Mouse (Mus musculus) myocyte (in vitro differentiated cells): ENCODE measurements around the gene Aacs. TPM values are rescaled to one million over a fixed set of nuclear protein-coding genes. Genes with fewer than 3 reads are reported as not detected.

Experiments used
- H3K27me3 ChIP-seq: one replicate; pipeline ENCODE4 v1.6.1; 2011; ENCODE audit not compliant: control insufficient read depth, insufficient read depth, insufficient read length
- H3K36me3 ChIP-seq: one replicate; pipeline ENCODE4 v1.6.1; 2011; ENCODE audit not compliant: control insufficient read depth, insufficient read depth
- H3K4me2 ChIP-seq: one replicate; pipeline ENCODE4 v1.6.1; 2011; ENCODE audit warnings: low read depth, control low read depth
- H3K4me3 ChIP-seq: one replicate; pipeline ENCODE4 v1.5.1; 2011; ENCODE audit warnings: mild to moderate bottlenecking, control low read depth, moderate library complexity
- H3K79me2 ChIP-seq: one replicate; pipeline ENCODE4 v1.6.1; 2011; ENCODE audit not compliant: control insufficient read depth, insufficient read depth
- H3ac ChIP-seq: one replicate; pipeline ENCODE4 v1.6.1; 2011; ENCODE audit not compliant: control insufficient read depth, insufficient read length
- CEBPB ChIP-seq: IDR thresholded peaks from 2 replicates; pipeline ENCODE4 v1.6.1; 2011; ENCODE audit warnings: mild to moderate bottlenecking, moderate library complexity; ENCODE audit not compliant: poor library complexity, insufficient read depth, severe bottlenecking
- E2F4 ChIP-seq: IDR thresholded peaks from one replicate; pipeline ENCODE4 v1.6.1; 2011; ENCODE audit warnings: mild to moderate bottlenecking, control low read depth, moderate library complexity; ENCODE audit not compliant: insufficient read depth
- MAX ChIP-seq: IDR thresholded peaks from one replicate; pipeline ENCODE4 v1.6.1; 2011; ENCODE audit warnings: low read depth, mild to moderate bottlenecking, control low read depth
- MYOD1 ChIP-seq, 3 experiments: IDR thresholded peaks; one replicate each; pipeline ENCODE4 v1.6.1; 2011; ENCODE audit warnings: control low read depth in 2 of 3, low read depth in 2 of 3, mild to moderate bottlenecking in 2 of 3, moderate library complexity in 1 of 3; ENCODE audit not compliant: insufficient read length in 2 of 3, control insufficient read depth in 1 of 3
- MYOG ChIP-seq, 3 experiments: IDR thresholded peaks; one replicate each; pipeline ENCODE4 v1.6.1; 2011; ENCODE audit warnings: control low read depth in 2 of 3, low read depth in 2 of 3, mild to moderate bottlenecking in 2 of 3; ENCODE audit not compliant: insufficient read length in 2 of 3, control insufficient read depth in 1 of 3, insufficient read depth in 1 of 3
- POLR2A ChIP-seq: IDR thresholded peaks from one replicate; pipeline ENCODE4 v1.6.1; 2011; ENCODE audit warnings: low read depth, mild to moderate bottlenecking, control low read depth, moderate library complexity; ENCODE audit not compliant: insufficient read length
- POLR2AphosphoS2 ChIP-seq: IDR thresholded peaks from one replicate; pipeline ENCODE4 v1.6.1; 2011; ENCODE audit warnings: low read depth, control low read depth; ENCODE audit not compliant: insufficient read length
- REST ChIP-seq: IDR thresholded peaks from one replicate; pipeline ENCODE4 v1.6.1; 2011; ENCODE audit warnings: mild to moderate bottlenecking, control low read depth, moderate library complexity; ENCODE audit not compliant: insufficient read depth, insufficient read length
- SRF ChIP-seq: IDR thresholded peaks from one replicate; pipeline ENCODE4 v1.6.1; 2011; ENCODE audit warnings: low read depth; ENCODE audit not compliant: control insufficient read depth, insufficient read length
- TCF12 ChIP-seq: IDR thresholded peaks from one replicate; pipeline ENCODE4 v1.6.1; 2011; ENCODE audit warnings: mild to moderate bottlenecking, control low read depth; ENCODE audit not compliant: poor library complexity, insufficient read depth, severe bottlenecking
- TCF3 ChIP-seq: IDR thresholded peaks from one replicate; pipeline ENCODE4 v1.6.1; 2011; ENCODE audit warnings: low read depth, control low read depth; ENCODE audit not compliant: insufficient read length
- USF1 ChIP-seq: IDR thresholded peaks from one replicate; pipeline ENCODE4 v1.6.1; 2011; ENCODE audit warnings: low read depth, mild to moderate bottlenecking, control low read depth, moderate library complexity
- polyA plus RNA-seq: library from polyadenylated mRNA; unstranded; fragments of >200 nt; fragmentation: generic; extraction: Trizol; gene quantifications from one replicate; pipeline ENCODE4 v1.2.1, GENCODE M21; 2012; ENCODE audit warnings: missing spikeins

Aacs gene
- polyA plus RNA-seq, 1 experiment = 70.7 TPM

- H3K36me3 ChIP-seq = no peaks in the 10 kb centered on the region
- no peak overlapping the region for H3ac ChIP-seq
- no peaks in the 10 kb centered on the region for H3K79me2 ChIP-seq
- H3K4me2 ChIP-seq = no peak overlapping the region
- H3K27me3 ChIP-seq = no peaks in the 10 kb centered on the region
- H3K4me3 ChIP-seq = no peak overlapping the region
- TF ChIP-seq SRF = no peak
- no peak for TF ChIP-seq TCF3
- no peak for TF ChIP-seq CEBPB
Observed at GRCm38 (mm10) chr5:125523361-125523760, 47.7 kb downstream of the Aacs start.

GRCm38 (mm10) chr5:125525516-125525915 lies 49.9 kb downstream of the Aacs start:
- Histone ChIP-seq H3K27me3 (no peaks in the 10 kb centered on the region), H3K79me2 (no peaks in the 10 kb centered on the region), H3K36me3 (no peaks in the 10 kb centered on the region), H3K4me2 (no peak overlapping the region), H3K4me3 (no peak overlapping the region), H3ac (no peak overlapping the region)
- no peak for TF ChIP-seq MAX
- no peak for TF ChIP-seq MYOG (IDR thresholded peaks at IDR 0.05; ENCODE audit: control insufficient read depth in 1 of 3, insufficient read depth in 1 of 3, insufficient read length in 2 of 3, low read depth in 2 of 3)
- TF ChIP-seq E2F4 = no peak
- no peak for TF ChIP-seq CEBPB
- TF ChIP-seq POLR2A = no peak
- no peak for TF ChIP-seq TCF3
- no peak for TF ChIP-seq POLR2AphosphoS2
- TF ChIP-seq USF1 = no peak
- TF ChIP-seq SRF = no peak
- TF ChIP-seq MYOD1 (IDR thresholded peaks at IDR 0.05; ENCODE audit: control insufficient read depth in 1 of 3, insufficient read length in 2 of 3, low read depth in 2 of 3) = no peak
- TF ChIP-seq REST = no peak
- TF ChIP-seq TCF12 = no peak

GRCm38 (mm10) chr5:125526464-125526863 lies 50.9 kb downstream of the Aacs start:
- Histone ChIP-seq H3K79me2 (no peaks in the 10 kb centered on the region), H3K36me3 (no peaks in the 10 kb centered on the region), H3K4me2 (no peak overlapping the region), H3K4me3 (no peak overlapping the region), H3ac (no peak overlapping the region), H3K27me3 (peaks cover 5% of the 10 kb centered on the region)
- TF ChIP-seq MAX (no peak), USF1 (no peak), MYOD1 (IDR thresholded peaks at IDR 0.05; ENCODE audit: control insufficient read depth in 1 of 3, insufficient read length in 2 of 3, low read depth in 2 of 3) (no peak), TCF12 (no peak), TCF3 (no peak), SRF (no peak)

- Histone ChIP-seq H3K4me3 (no peak overlapping the region), H3K27me3 (peaks cover 32% of the 10 kb centered on the region), H3K79me2 (no peaks in the 10 kb centered on the region), H3ac (no peak overlapping the region), H3K36me3 (no peaks in the 10 kb centered on the region), H3K4me2 (no peak overlapping the region)
- TF ChIP-seq MAX = no peak
- no peak for TF ChIP-seq TCF12
- TF ChIP-seq POLR2AphosphoS2 = no peak
- no peak for TF ChIP-seq SRF
- no peak for TF ChIP-seq USF1
- TF ChIP-seq MYOG (IDR thresholded peaks at IDR 0.05; ENCODE audit: control insufficient read depth in 1 of 3, insufficient read depth in 1 of 3, insufficient read length in 2 of 3, low read depth in 2 of 3) = no peak
- TF ChIP-seq MYOD1 (IDR thresholded peaks at IDR 0.05; ENCODE audit: control insufficient read depth in 1 of 3, insufficient read length in 2 of 3, low read depth in 2 of 3) = no peak
- no peak for TF ChIP-seq E2F4
- TF ChIP-seq TCF3 = no peak
- TF ChIP-seq POLR2A = no peak
- no peak for TF ChIP-seq REST
- no peak for TF ChIP-seq CEBPB
Observed at GRCm38 (mm10) chr5:125529109-125529508, 53.5 kb downstream of the Aacs start.

- TF ChIP-seq POLR2A (no peak), USF1 (no peak), CEBPB (no peak), MYOG (IDR thresholded peaks at IDR 0.05; ENCODE audit: control insufficient read depth in 1 of 3, insufficient read depth in 1 of 3, insufficient read length in 2 of 3, low read depth in 2 of 3) (no peak), E2F4 (no peak), MYOD1 (IDR thresholded peaks at IDR 0.05; ENCODE audit: control insufficient read depth in 1 of 3, insufficient read length in 2 of 3, low read depth in 2 of 3) (no peak), TCF12 (no peak), TCF3 (no peak), MAX (no peak), POLR2AphosphoS2 (no peak), REST (no peak), SRF (no peak)
- peak within 1 kb of the TSS; percentile 57 for H3K4me2 ChIP-seq
- peaks cover 56% of the 10 kb centered on the region for H3K27me3 ChIP-seq
Observed at GRCm38 (mm10) chr5:125531634-125532033, 56.0 kb downstream of the Aacs start, which contains the start of gene Tmem132b. Gene Tmem132b, plus strand, starts transcription at chr5:125531774.

More at GRCm38 (mm10) chr5:125531634-125532033, 56.0 kb downstream of the Aacs start, which contains the start of gene Tmem132b:
- no peak within 1 kb of the TSS for H3K4me3 ChIP-seq
- H3K36me3 ChIP-seq = no peaks in the 10 kb centered on the region
- H3K79me2 ChIP-seq = no peaks in the 10 kb centered on the region
- no peak within 1 kb of the TSS for H3ac ChIP-seq
